Mouse (Mus musculus): ENCODE measurements around the gene Kl.

The Kl gene

GRCm38 (mm10) chr5:150949131-150949530 lies 3.3 kb upstream of the Kl start:
- no peak for TF ChIP-seq GATA4 (IDR thresholded peaks at IDR 0.05; ENCODE audit: insufficient replicate concordance, low read length)

GRCm38 (mm10) chr5:150951325-150951724 lies 1.1 kb upstream of the Kl start:
- TF ChIP-seq GATA4 (IDR thresholded peaks at IDR 0.05; ENCODE audit: insufficient replicate concordance, low read length), result no peak

GRCm38 (mm10) chr5:150952669-150953521 lies 488 bp downstream of the Kl start:
- TF ChIP-seq GATA4 (IDR thresholded peaks at IDR 0.05; ENCODE audit: insufficient replicate concordance, low read length), result no peak

- TF ChIP-seq GATA4 (IDR thresholded peaks at IDR 0.05; ENCODE audit: insufficient replicate concordance, low read length), result no peak
These were observed 2.4 kb downstream of the Kl start for GRCm38 (mm10) chr5:150954791-150955190.

- no peak for TF ChIP-seq GATA4 (IDR thresholded peaks at IDR 0.05; ENCODE audit: insufficient replicate concordance, low read length)
These were observed 7.5 kb downstream of the Kl start for GRCm38 (mm10) chr5:150959861-150960260.

- TF ChIP-seq GATA4 (IDR thresholded peaks at IDR 0.05; ENCODE audit: insufficient replicate concordance, low read length), result no peak
These were observed 9.2 kb downstream of the Kl start for GRCm38 (mm10) chr5:150961615-150962014.

- TF ChIP-seq GATA4 (IDR thresholded peaks at IDR 0.05; ENCODE audit: insufficient replicate concordance, low read length), result no peak
These were observed 10.3 kb downstream of the Kl start for GRCm38 (mm10) chr5:150962756-150963155.

GRCm38 (mm10) chr5:150967925-150968324 lies 15.5 kb downstream of the Kl start:
- TF ChIP-seq GATA4 (IDR thresholded peaks at IDR 0.05; ENCODE audit: insufficient replicate concordance, low read length), result no peak

GRCm38 (mm10) chr5:150970551-150970950 lies 18.1 kb downstream of the Kl start:
- no peak for TF ChIP-seq GATA4 (IDR thresholded peaks at IDR 0.05; ENCODE audit: insufficient replicate concordance, low read length)

GRCm38 (mm10) chr5:150971126-150971525 lies 18.7 kb downstream of the Kl start:
- TF ChIP-seq GATA4 (IDR thresholded peaks at IDR 0.05; ENCODE audit: insufficient replicate concordance, low read length), result no peak

- no peak for TF ChIP-seq GATA4 (IDR thresholded peaks at IDR 0.05; ENCODE audit: insufficient replicate concordance, low read length)
These were observed 21.8 kb downstream of the Kl start for GRCm38 (mm10) chr5:150974226-150974625.

- no peak for TF ChIP-seq GATA4 (IDR thresholded peaks at IDR 0.05; ENCODE audit: insufficient replicate concordance, low read length)
These were observed 25.1 kb downstream of the Kl start for GRCm38 (mm10) chr5:150977383-150977958.

GRCm38 (mm10) chr5:150979341-150980136 lies 27.1 kb downstream of the Kl start:
- no peak for TF ChIP-seq GATA4 (IDR thresholded peaks at IDR 0.05; ENCODE audit: insufficient replicate concordance, low read length)

GRCm38 (mm10) chr5:150982082-150982481 lies 29.7 kb downstream of the Kl start:
- TF ChIP-seq GATA4 (IDR thresholded peaks at IDR 0.05; ENCODE audit: insufficient replicate concordance, low read length), result no peak

GRCm38 (mm10) chr5:150994096-150994495 lies 41.7 kb downstream of the Kl start:
- no peak for TF ChIP-seq GATA4 (IDR thresholded peaks at IDR 0.05; ENCODE audit: insufficient replicate concordance, low read length)

- no peak for TF ChIP-seq GATA4 (IDR thresholded peaks at IDR 0.05; ENCODE audit: insufficient replicate concordance, low read length)
These were observed 44.2 kb downstream of the Kl start for GRCm38 (mm10) chr5:150996586-150996985.

Data from liver, adult (tissue).